Mouse (Mus musculus): Measurements from ENCODE around the gene Yars2. TPM values are rescaled to one million over a fixed set of nuclear protein-coding genes. Genes with fewer than 3 reads are reported as not detected.

Yars2 gene
- 7.8 TPM for polyA plus RNA-seq (2014; fragmentation: Illumina TruSeq; extraction: RNeasy Lipid Tissue Mini Kit (QIAGEN cat#74804); ENCODE audit: insufficient read depth, low read depth, low replicate concordance)

GRCm38 (mm10) chr16:16302369-16303137, at the start of gene Yars2:
TSS of gene Yars2 (plus strand) at chr16:16302965.

GRCm38 (mm10) chr16:16358481-16359100, 55.8 kb downstream of the Yars2 start, which contains the start of gene Dnm1l:
TSS of gene Dnm1l (minus strand) at chr16:16358959.

Other genes with a start within 250 kb of the Yars2 start
- 13.7 TPM for gene Pkp2, start 89.6 kb upstream of the Yars2 start, polyA plus RNA-seq (2014; fragmentation: Illumina TruSeq; extraction: RNeasy Lipid Tissue Mini Kit (QIAGEN cat#74804); ENCODE audit: insufficient read depth, low read depth, low replicate concordance)
- gene Dnm1l, start 56.0 kb downstream of the Yars2 start, polyA plus RNA-seq (2014; fragmentation: Illumina TruSeq; extraction: RNeasy Lipid Tissue Mini Kit (QIAGEN cat#74804); ENCODE audit: insufficient read depth, low read depth, low replicate concordance), result 16.9 TPM

Measured in lung, adult 10 weeks (tissue).